Mouse (Mus musculus) bone marrow macrophage, adult 2 months (primary cell): Measurements from ENCODE around the gene Map3k11.

Experiments used
- CTCF ChIP-seq: IDR thresholded peaks from 2 replicates; pipeline ENCODE4 v1.5.1; 2012; ENCODE audit warnings: low read depth, mild to moderate bottlenecking, low read length, moderate library complexity
- POLR2A ChIP-seq: IDR thresholded peaks from 2 replicates; pipeline ENCODE4 v1.6.1; 2012; ENCODE audit warnings: mild to moderate bottlenecking, low read depth, low read length, borderline replicate concordance

GRCm38 (mm10) chr19:5668372-5668771 is 20.2 kb upstream of the Map3k11 start:
- TF ChIP-seq POLR2A (no peak), CTCF (no peak)
